Comparison of ENCODE assay signal across 18 mouse cellular contexts in genomic region chr10:17236761-17237160, GRCm38 (mm10).
DNase-seq lines count a peak whose midpoint lies in the region; ATAC-seq and TF ChIP-seq lines count a peak whose summit lies in the region.
"Had no signal": no experiment of that assay in that cellular context is flagged by ENCODE, and none has a peak within 500 bp of the region (broad histone marks: within the 10 kb centered on the region; RNA-seq: fewer than 3 reads in every experiment).

No protein-coding gene starts in this region.

- H3K4me1 ChIP-seq in forebrain, embryonic 13.5 days: peaks cover 35% of the 10 kb centered on the region
- no peaks in the 10 kb centered on the region for H3K4me1 ChIP-seq in forebrain, postnatal 0 days (ENCODE audit: insufficient read depth)
- H3K4me1 ChIP-seq in heart, embryonic 10.5 days: peaks cover 16% of the 10 kb centered on the region
- peaks cover 51% of the 10 kb centered on the region for H3K4me1 ChIP-seq in midbrain, embryonic 10.5 days
- H3K4me1 ChIP-seq in midbrain, postnatal 0 days (ENCODE audit: insufficient read depth, low read length): 0 out of 2 replicates have a peak, but pooled peaks cover 2% of the 10 kb centered on the region
- peaks cover 3% of the 10 kb centered on the region for H3K4me1 ChIP-seq in intestine, embryonic 16.5 days (ENCODE audit: control insufficient read depth, insufficient read depth, low read length)

- no peak overlapping the region for H3K4me3 ChIP-seq in forebrain, embryonic 13.5 days
- no peak overlapping the region for H3K4me3 ChIP-seq in forebrain, postnatal 0 days (ENCODE audit: low read depth, low read length)
- no peak overlapping the region for H3K4me3 ChIP-seq in heart, embryonic 10.5 days
- H3K4me3 ChIP-seq in midbrain, embryonic 10.5 days: no peak overlapping the region
- no peak overlapping the region for H3K4me3 ChIP-seq in midbrain, postnatal 0 days (ENCODE audit: low read depth, low read length)
- H3K4me3 ChIP-seq in intestine, embryonic 16.5 days (ENCODE audit: low read length): no peak overlapping the region
- H3K4me3 ChIP-seq: embryonic facial prominence, embryonic 10.5 days; hindbrain, embryonic 13.5 days had no signal

- TF ChIP-seq CTCF in forebrain, postnatal 0 days (IDR thresholded peaks at IDR 0.05; ENCODE audit: low read depth): no peak
- TF ChIP-seq CTCF in midbrain, postnatal 0 days (IDR thresholded peaks at IDR 0.05): no peak
- no peak for TF ChIP-seq CTCF in brain, embryonic 14.5 days (IDR thresholded peaks at IDR 0.05; ENCODE audit: borderline replicate concordance, extremely low read depth, insufficient read depth, insufficient read length)

- 38% methylated on average over 2 of the region's 2 CpGs for WGBS in forebrain, embryonic 13.5 days
- WGBS in forebrain, postnatal 0 days: 21% methylated on average over 2 of the region's 2 CpGs
- 40% methylated on average over 2 of the region's 2 CpGs for WGBS in heart, embryonic 10.5 days
- WGBS in midbrain, embryonic 10.5 days: 69% methylated on average over 2 of the region's 2 CpGs
- WGBS in midbrain, postnatal 0 days: 43% methylated on average over 2 of the region's 2 CpGs
- 68% methylated on average over 2 of the region's 2 CpGs for WGBS in intestine, embryonic 16.5 days

- no peaks in the 10 kb centered on the region for H3K9me3 ChIP-seq in forebrain, embryonic 13.5 days (replicated peaks)
- H3K9me3 ChIP-seq in forebrain, postnatal 0 days (ENCODE audit: low read length): no peaks in the 10 kb centered on the region
- H3K9me3 ChIP-seq in heart, embryonic 10.5 days: no peaks in the 10 kb centered on the region
- no peaks in the 10 kb centered on the region for H3K9me3 ChIP-seq in midbrain, embryonic 10.5 days (replicated peaks)
- H3K9me3 ChIP-seq in midbrain, postnatal 0 days (ENCODE audit: low read length): no peaks in the 10 kb centered on the region
- H3K9me3 ChIP-seq in intestine, embryonic 16.5 days (ENCODE audit: control insufficient read depth, low read length): no peaks in the 10 kb centered on the region
- H3K9me3 ChIP-seq: embryonic facial prominence, embryonic 10.5 days; hindbrain, embryonic 13.5 days had no signal

- H3K27me3 ChIP-seq in forebrain, embryonic 13.5 days: 0 out of 2 replicates have a peak, but pooled peaks cover 3% of the 10 kb centered on the region
- no peaks in the 10 kb centered on the region for H3K27me3 ChIP-seq in forebrain, postnatal 0 days (ENCODE audit: insufficient read depth, low read length)
- no peaks in the 10 kb centered on the region for H3K27me3 ChIP-seq in heart, embryonic 10.5 days (ENCODE audit: insufficient read depth, poor library complexity, severe bottlenecking)
- H3K27me3 ChIP-seq in midbrain, embryonic 10.5 days (ENCODE audit: low read depth, poor library complexity, severe bottlenecking): no peaks in the 10 kb centered on the region
- H3K27me3 ChIP-seq in midbrain, postnatal 0 days (ENCODE audit: insufficient read depth, low read length): no peaks in the 10 kb centered on the region
- H3K27me3 ChIP-seq in intestine, embryonic 16.5 days (replicated peaks; ENCODE audit: control insufficient read depth, insufficient read depth, low read length): no peaks in the 10 kb centered on the region
- H3K27me3 ChIP-seq: CH12.LX; hindbrain, embryonic 13.5 days had no signal

- DNase-seq in forebrain, postnatal 0 days: no peak
- no peak for DNase-seq in heart, embryonic 10.5 days (ENCODE audit: low spot score)
- DNase-seq in heart, adult 9 months (ENCODE audit: low spot score in 2 of 2): no peak
- DNase-seq in midbrain, embryonic 10.5 days (ENCODE audit: low spot score): no peak
- no peak for DNase-seq in midbrain, postnatal 0 days (ENCODE audit: low spot score)
- peak; percentile 66 for DNase-seq in brain, embryonic 14.5 days (ENCODE audit: low read depth)
- DNase-seq: adrenal gland, adult 8-10 months; adrenal gland, postnatal 36 days; gastrocnemius, postnatal 36 days; heart, adult 11 months; kidney, adult 8-10 months had no signal

- H3K27ac ChIP-seq in forebrain, embryonic 13.5 days: no peak overlapping the region
- no peak overlapping the region for H3K27ac ChIP-seq in forebrain, postnatal 0 days (ENCODE audit: low read depth, low read length)
- H3K27ac ChIP-seq in heart, embryonic 10.5 days: peak overlapping the region; percentile 59; the same call in 1 of the 2 replicates
- peak overlapping the region; percentile 84 for H3K27ac ChIP-seq in midbrain, embryonic 10.5 days (replicated peaks)
- H3K27ac ChIP-seq in midbrain, postnatal 0 days (ENCODE audit: low read depth, low read length): no peak overlapping the region
- H3K27ac ChIP-seq in intestine, embryonic 16.5 days (ENCODE audit: low read length): no peak overlapping the region
- H3K27ac ChIP-seq: hindbrain, embryonic 13.5 days had no signal

- H3K4me2 ChIP-seq in forebrain, embryonic 13.5 days: no peak overlapping the region
- no peak overlapping the region for H3K4me2 ChIP-seq in forebrain, postnatal 0 days (ENCODE audit: low read depth)
- H3K4me2 ChIP-seq in midbrain, postnatal 0 days (ENCODE audit: low read depth, low read length, poor library complexity, severe bottlenecking): no peak overlapping the region
- no peak overlapping the region for H3K4me2 ChIP-seq in intestine, embryonic 16.5 days (ENCODE audit: low read depth, low read length)
- H3K4me2 ChIP-seq: heart, embryonic 11.5 days had no signal

- ATAC-seq in forebrain, embryonic 13.5 days: peak; percentile 25; the same call in 1 of the 2 replicates
- ATAC-seq in forebrain, postnatal 0 days: no peak
- no peak for ATAC-seq in midbrain, postnatal 0 days (ENCODE audit: low FRiP score)
- no peak for ATAC-seq in intestine, embryonic 16.5 days
- ATAC-seq: intestine, postnatal 0 days had no signal

- H3K9ac ChIP-seq in forebrain, embryonic 13.5 days: no peak overlapping the region
- H3K9ac ChIP-seq in forebrain, postnatal 0 days: no peak overlapping the region
- H3K9ac ChIP-seq in midbrain, postnatal 0 days (replicated peaks; ENCODE audit: low read length, poor library complexity, severe bottlenecking): no peak overlapping the region
- no peak overlapping the region for H3K9ac ChIP-seq in intestine, embryonic 16.5 days (ENCODE audit: low read depth, low read length)
- H3K9ac ChIP-seq: hindbrain, embryonic 13.5 days had no signal

- H3K36me3 ChIP-seq in forebrain, embryonic 13.5 days (ENCODE audit: poor library complexity, severe bottlenecking): no peaks in the 10 kb centered on the region
- H3K36me3 ChIP-seq in forebrain, postnatal 0 days (ENCODE audit: insufficient read depth): no peaks in the 10 kb centered on the region
- H3K36me3 ChIP-seq in heart, embryonic 10.5 days: no peaks in the 10 kb centered on the region
- H3K36me3 ChIP-seq in midbrain, embryonic 10.5 days: no peaks in the 10 kb centered on the region
- H3K36me3 ChIP-seq in midbrain, postnatal 0 days (ENCODE audit: insufficient read depth, low read length): no peaks in the 10 kb centered on the region
- no peaks in the 10 kb centered on the region for H3K36me3 ChIP-seq in intestine, embryonic 16.5 days (ENCODE audit: control insufficient read depth, insufficient read depth, low read length)
- H3K36me3 ChIP-seq: embryonic facial prominence, embryonic 10.5 days; hindbrain, embryonic 13.5 days had no signal

- no peak for TF ChIP-seq POLR2A in brain, embryonic 14.5 days (IDR thresholded peaks at IDR 0.05; ENCODE audit: borderline replicate concordance, extremely low read depth, insufficient read depth, insufficient read length, poor library complexity, severe bottlenecking)

Comparison
In these comparisons a context has a peak if more than half of its experiments do, and no peak if none do; other contexts are left out.
1. H3K27ac ChIP-seq: peak in heart, embryonic 10.5 days (single experiment) and midbrain, embryonic 10.5 days (single experiment); none in forebrain, embryonic 13.5 days (single experiment), forebrain, postnatal 0 days (single experiment), midbrain, postnatal 0 days (single experiment) and intestine, embryonic 16.5 days (single experiment).